Mouse (Mus musculus) right cerebral cortex, postnatal 4 days (tissue): ENCODE measurements around the gene Rab11fip5.
A peak's percentile ranks its signal among the peaks of the same experiment; 100 is the strongest.

ENCODE experiments used
- DNase-seq: peaks from one replicate; pipeline ENCODE4 v3.0.0-alpha.2; 2022

Rab11fip5 gene

DNA sequence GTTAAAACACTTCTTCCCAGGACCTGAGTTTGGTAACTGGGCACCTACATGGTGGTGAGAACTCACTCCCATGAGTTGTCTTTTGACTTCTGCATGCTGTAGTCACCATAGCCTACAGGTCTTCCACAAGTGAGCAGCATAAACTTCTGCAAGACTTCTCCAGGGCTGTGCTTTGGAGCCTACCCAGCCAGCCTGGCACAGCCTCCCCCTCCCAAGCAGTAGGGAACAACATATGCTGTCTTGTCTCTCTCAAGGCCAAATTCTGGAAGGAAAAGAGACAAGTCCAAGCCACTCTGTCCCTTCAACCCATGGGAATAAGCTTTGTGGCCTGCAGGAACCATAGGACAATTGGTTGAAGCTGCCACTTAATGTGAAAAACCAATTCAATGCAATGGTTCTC, 29.5 kb downstream of the Rab11fip5 start:
- no peak for DNase-seq

DNA sequence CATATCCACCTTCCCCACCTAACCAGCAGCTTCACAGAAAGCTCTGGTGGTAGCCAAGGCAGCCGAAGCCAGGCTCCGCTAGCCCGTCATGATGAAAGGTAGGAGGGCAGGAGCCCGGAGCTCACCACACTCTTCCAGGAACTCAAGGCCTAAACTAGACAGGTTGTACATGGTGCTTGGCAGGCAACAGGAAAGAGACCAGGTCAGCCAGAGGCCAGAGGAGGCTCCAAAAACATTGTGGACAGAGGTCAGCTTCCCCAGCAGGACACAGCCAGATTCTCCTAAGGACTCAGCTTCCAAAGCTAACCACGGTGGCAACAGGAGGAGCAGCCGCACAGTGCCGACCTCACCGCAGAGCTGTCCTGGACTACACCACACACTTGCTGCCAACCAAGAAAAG, 31.4 kb downstream of the Rab11fip5 start:
- DNase-seq, result no peak

DNA sequence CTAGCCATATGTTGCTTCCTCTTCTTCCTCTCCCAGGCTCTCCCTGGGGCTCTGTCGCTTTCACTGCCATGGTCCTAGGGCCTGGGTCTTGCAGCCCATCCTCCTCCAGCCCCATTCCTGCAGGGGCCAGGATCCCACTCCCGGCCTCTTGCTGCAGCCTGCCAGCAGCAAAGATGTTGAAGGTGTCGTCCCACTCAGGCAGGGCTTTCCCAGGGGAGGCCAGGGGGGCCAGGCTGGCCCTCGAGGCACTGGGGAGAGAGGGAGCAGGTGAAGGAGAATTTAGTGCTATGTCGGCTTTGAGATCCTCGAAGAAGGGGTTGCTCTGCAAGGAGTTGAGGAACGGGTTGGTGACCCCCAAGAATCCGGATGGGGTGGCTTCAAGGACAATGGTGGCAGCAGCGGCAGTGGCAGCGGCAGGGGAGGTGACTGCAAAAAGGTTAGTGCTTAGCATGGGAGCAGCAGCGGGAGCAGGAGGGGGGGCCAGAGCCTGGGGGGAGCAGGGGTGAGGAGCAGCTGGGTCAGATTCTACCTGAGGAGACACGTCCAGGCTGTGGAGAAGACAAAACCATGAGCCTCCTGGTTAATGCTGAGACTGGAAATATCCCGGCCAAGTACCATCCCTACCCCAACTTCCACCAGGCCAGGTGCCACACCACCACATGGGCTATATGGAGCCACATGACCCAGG, 32.5 kb downstream of the Rab11fip5 start:
- DNase-seq, result no peak

DNA sequence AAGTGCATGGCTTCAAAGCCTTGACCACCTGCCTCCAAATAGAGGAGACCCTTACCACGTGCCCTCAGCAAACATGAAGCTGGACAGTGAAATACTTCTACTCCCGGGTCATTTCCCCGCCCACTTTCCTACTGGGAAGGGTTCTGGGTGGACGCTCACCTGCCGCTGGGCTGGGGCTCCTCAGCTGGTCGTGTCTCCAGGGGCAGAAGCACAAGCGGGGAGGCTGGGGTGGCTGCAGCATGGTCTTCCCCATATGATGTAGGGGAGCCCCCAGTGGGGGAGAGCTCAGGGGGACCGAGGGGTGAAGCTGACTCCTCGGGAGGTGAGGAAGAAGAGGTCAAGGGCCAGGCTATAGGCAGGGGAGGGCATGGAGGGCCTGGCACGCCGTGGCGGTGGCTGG, 34.2 kb downstream of the Rab11fip5 start:
- DNase-seq, result no peak

DNA sequence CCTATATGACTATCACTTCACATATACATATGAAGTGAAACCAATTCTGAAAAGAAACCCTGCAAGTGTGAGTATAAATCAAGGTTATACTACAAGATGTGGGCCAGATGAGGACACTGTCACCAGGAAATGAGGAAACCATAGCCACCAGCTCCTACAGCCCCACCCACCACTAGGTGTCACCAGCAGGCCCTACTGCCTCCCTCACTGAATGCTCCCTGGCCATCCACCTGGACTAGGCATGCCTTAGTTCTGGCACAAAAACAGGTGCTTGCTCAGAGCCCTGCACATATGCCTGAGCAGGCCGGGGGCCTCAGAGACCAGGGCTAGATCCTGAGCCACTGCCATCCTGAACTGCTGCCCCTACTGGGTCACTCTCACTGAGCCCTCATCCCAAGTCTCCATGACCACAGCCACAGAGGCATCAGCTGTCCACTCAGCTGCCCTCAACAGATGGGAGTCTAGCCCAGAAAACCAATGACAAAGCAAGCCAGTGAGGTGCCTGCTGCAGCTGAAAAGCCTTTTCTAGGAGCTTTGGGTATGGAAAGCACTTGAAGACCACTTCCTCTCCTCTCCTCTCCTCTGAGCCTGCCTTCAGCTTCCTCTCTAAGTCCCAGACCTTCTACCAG, 35.0 kb downstream of the Rab11fip5 start:
- DNase-seq, result peak; percentile 32

DNA sequence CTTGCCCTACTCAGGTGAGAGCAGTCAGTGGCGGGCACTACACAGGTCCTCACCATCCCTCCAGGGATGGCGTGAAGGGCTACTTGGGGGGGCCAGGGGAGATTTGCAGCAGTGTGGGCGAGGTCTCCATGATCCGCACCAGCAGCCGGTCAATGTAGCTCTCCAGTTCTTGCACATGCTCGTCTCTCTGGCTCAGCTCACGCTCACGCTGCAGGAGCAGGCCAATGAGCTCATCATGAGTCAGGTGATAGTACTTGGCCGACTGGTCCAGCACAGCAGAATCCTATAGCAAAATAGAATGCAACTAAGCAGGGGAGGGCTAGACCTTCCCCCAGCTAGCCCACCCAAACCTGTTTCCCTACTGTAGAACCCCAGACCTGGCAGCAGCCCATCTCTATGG, 37.5 kb downstream of the Rab11fip5 start:
- no peak for DNase-seq

DNA sequence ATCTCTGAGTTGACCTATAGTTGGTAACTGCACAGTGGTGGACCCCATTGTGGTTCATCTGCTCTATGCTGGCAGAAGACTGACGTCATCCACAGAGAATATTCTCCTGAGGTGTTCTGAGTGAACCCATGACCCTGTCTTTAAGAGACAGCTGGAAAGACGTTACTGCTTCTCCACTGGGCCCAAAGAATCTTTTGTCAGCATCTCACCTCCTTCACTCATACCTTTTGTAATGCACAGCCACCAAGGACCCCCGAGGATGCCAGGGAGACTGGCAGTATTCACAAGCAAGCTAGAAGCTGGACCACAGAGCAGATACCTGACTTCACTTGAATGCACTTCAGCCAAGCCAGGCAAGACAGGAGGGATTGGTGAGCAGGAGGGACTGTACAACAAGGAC, 39.1 kb downstream of the Rab11fip5 start:
- DNase-seq, result no peak

DNA sequence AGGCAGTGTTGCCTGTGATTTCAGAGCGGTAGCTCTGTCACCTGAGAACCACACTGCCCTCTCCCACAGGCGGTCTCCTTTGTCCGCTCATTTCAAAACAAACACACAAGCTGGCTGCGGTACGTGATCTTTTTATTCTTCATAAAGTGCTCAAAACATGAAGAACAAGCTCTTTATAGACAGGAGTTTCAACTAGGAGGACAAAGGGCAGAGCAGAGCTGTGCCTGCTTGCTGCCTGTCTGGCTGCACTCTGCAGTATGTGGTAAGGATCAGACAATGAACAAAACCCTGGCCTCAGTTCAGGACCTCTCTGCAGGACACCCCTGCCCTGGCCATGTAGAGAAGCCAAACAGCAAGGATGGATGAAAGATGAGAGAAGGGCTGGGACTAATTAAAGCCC, 39.6 kb downstream of the Rab11fip5 start:
- no peak for DNase-seq

DNA sequence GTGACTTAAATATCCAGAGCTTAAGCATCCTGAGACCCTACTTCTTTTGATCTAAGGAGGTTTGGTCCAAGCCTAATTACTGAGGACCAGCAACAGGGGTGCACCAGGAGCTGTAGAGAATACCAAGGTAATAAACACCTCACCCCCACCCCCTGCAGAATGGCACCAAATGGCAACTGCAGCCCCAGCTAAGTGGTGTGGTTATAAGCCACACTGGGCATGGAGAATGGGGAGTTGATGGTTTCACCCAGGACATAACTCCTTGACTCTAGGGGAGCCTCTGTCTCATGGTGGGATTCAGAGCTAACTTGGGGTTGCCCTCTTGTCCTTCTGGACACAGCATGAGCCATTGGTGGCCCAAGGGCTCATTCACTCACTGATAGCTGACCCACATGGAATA, 40.2 kb downstream of the Rab11fip5 start:
- DNase-seq, result no peak

DNA sequence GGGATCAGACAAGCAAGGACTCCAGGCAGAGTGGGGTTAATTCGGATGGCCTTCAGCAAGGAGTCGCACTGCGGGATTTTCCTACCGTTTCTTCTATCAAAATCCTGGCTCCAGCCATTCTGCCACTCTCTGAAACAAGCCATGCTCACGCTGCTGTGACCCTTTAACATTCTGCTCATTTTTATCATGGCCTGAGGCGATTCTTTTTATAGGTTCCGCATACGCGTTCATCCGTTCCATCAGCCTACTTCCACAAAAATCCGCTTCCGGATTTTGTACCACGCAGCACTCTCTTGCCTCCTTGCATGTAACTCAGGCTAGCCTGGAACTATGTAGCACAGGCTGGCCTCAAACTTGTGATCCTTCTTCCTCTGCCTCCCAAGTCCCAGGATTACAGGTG, 40.7 kb downstream of the Rab11fip5 start:
- peak; percentile 33 for DNase-seq

DNA sequence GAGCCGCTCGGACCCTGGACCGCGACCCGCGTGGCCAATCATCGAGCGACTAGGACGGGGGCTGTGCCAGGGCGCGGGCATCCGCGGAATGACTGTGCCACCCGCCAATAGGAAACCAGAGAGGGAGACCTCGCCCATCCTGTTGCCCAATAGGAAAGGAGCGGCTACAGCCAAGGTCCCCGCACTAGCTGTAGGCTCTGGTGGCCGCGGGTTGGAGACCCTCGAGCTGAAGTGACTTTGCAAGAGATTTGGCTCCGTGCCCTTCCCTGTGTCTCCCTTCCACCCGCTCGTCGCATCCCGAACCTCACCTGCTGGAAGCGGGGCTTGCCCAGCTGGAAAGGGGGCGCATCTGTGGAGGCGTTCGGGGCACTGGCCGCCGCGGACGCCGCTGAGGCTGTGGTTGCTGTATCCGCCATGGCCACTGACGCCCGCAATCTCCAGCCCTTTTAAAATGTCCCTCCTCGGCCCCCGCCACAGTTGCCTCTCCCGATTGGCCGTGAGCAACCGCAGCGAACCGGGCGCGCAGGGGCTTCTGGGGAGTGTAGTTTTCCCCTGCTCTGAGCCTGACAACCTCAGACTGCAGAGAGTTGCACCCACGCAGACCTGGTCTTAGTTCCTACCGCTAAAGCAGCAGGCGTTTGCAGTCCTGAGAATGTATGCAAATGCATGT, 41.3 kb downstream of the Rab11fip5 start, which contains the start of gene Sfxn5:
Gene Sfxn5, minus strand, starts transcription at position 423 of the 670 bp plus-strand sequence.
- DNase-seq, result peak; percentile 95

DNA sequence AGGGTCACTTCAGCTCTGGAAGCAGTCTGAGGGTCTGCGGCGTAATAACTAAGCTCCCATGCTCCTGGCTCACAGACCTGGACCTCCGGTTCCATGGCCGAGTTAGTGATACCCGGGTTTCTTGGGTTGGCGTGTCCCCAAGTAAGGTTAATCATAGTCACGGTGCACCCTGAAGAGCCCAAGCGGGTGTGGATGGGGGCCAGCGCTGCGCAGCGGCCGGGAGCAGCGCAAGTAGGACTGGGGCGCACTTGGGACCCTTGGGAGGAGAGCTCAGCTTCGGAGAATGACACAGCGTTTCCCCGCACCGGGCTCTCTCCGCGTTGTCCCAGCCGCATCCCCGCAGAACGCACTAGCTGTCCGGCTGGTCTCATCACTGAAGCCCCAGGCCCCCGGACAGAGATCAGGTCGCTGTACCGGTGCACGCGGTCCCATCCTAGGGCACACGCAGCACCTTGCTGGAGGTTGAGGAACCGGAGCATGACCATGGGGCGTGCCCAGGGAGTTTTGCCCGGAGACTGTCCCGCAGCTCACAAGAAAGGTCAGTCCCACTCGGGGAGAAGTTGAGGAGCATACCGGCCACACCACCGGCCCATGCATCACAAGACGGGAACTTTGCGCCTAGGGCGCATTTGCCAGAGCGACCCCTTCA, 42.0 kb downstream of the Rab11fip5 start:
- no peak for DNase-seq

DNA sequence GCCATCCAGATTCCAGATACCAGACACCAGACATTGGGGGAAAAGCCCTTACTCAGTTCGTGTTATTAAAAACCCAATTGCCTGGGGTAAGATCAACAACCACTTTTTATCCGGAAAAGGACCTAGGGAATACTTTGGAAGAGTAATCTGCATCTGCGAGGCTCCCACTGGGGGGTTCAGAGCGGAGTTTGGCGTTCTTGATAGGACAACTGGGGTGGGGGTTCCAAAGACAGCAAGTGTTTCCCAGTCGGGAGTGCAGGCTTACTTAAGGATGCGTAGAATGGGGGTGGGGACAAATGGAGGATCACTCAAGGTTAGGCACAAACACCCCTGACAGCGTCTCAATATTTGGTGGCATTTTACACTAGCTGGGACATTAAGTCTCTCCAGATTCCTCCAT, 42.7 kb downstream of the Rab11fip5 start:
- DNase-seq, result no peak

DNA sequence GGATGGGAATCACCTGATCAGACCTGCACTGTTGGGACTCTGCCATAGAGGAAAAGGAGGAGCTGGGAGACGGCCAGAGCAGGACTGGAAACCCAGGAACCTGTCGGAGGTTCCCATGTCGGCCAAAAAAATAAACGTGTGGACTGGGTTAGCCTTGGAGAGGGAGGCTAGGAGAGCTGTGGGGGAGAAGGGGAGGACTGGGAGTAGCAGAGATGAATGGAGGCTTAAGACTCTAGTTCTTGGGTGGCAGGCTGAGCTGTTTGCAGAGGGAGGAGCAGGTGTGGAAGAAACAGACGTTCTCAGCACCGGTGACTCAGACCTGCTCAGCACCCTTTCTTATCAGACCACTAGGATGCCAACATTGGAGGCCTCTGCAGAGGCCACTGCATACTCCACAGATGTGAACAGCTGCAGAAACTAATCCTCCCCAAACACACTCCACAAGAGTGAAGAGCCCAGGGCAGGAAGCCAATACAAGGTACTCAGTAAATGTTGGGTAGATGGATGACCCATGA, 43.2 kb downstream of the Rab11fip5 start:
- no peak for DNase-seq

DNA sequence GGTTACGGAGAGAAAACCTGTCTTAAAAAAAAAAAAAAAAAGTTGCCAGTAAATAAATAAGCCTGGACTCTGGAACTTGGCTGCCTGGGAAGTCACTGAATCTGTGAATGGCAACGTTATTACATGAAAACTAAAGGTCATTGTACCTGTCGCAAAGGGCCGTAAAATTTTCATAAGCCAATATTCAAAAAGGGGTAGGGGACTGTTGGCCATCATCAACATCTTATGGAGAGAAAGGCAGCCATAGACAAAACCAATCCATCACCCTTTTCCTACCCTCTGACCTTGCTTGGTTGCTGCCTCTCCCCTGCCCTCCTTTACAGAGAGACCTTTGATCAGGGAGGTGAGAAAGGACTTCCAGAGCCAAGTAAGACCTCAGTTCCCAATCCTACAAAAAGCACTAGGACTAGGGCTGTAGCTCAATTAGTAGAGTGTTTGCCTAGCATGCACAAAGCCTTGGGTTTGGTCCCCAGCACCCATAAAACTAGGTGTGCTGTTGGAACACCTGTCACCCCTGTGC, 44.7 kb downstream of the Rab11fip5 start:
- DNase-seq, result no peak

DNA sequence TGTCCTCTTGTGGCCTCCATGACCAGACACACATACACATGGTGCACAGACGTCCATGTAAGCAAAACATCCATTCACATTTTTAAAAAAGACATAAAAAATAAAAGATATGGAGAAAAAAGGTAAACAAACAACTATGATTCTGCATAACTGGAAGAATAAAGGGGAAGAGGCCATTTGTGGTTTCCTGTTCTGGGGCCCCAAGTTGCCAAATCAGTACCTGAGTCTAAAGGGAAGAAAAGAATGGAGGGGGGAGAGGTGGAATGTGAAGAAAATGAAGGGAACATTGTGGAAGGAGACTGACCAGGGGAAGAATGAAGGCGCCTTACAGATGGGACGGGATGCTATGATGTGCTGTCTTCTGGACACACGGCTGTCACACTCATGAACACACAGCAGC, 47.9 kb downstream of the Rab11fip5 start:
- DNase-seq, result no peak

DNA sequence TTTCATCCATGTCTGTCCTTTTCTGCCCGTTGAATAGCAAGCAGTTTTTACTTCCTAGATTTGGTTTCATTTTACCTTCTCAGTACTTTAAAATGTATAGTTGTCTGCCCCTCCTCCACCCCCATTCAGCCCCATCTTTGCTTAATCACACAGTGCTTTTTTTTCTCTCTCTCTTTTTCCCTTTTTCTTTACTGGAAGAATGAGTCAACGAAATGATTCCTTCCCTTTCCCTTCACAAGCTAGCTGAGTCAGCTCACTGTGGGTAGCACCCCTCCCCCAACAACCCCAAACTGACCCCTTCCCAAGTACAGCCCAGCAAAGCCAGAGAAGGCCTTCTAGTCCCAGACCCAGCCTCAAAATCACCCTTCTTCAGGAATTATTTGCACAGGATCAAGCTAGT, 49.3 kb downstream of the Rab11fip5 start:
- DNase-seq, result no peak

DNA sequence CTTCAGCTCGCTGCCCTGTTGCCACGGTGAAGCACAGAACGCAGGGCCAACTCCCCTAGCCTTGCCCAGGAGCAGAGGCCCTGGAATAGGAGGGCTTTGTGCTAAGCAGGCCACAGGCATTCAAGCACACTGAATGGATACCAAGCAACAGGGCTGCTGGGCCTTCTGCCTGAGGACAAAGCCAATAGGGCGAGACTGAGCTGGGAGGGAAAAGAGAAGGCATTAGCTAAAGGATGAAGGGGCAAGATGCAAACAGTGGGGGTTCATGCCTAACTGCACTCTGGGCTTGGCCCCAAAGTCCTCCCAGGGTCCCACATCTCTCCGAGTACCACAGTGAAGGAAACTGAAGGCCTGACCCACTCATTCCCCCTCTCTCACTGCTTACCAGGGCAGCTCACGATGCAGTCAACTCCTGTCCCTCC, 54.0 kb downstream of the Rab11fip5 start:
- peak; percentile 38 for DNase-seq

DNA sequence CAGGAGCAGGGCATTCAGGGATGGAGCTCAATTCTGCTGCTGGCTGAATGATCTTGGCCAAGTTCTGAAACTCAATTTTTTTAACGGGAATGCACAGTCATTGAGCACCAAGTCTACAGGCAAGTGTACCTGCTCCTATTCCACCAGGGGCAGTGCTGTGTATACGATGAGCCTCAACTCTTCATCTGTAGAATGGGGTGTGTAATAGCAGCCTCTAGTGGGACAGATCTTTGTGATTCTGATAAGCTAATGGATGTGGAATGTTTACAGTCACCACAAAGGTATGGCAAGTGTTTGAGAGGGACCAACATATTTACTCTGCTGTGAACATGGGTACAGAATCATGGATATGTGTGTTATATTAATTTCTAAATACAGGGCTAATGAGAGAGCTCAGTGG, 58.2 kb downstream of the Rab11fip5 start:
- no peak for DNase-seq

DNA sequence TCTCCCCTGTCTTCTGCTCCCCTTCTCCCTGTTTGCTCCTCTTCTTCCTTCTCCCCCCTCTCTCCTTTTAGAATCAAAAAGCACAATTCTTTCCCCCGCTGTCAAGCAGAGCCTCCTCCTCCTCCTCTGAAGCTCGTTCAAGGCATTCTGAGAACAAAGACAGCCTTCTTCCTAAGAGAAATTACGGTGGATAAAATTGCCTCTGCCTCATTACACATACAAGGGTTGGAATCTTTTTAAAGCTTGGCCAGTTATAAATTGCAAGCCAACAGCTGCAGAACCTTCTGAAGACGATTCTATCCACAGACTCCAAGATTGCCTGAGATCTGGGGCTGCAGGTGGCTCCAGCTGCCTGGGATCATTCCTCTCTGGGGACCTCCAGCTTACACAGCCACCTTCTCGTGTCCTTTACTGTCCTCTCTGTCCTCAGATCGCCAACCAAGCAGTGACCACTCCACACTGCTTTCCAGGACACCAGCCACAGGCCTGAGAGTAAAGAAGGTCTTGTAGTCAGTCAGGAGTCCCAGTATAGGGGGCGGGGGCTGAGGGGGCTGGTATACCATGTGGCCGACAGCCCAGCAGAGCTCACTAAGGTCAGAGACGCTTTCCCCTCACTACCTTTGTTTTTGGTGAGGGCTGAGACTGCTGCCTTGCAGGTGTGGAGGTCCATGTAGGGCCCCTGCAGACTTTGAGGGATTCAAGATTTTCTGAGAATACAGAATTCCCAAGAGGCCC, 60.2 kb downstream of the Rab11fip5 start:
- DNase-seq, result no peak

DNA sequence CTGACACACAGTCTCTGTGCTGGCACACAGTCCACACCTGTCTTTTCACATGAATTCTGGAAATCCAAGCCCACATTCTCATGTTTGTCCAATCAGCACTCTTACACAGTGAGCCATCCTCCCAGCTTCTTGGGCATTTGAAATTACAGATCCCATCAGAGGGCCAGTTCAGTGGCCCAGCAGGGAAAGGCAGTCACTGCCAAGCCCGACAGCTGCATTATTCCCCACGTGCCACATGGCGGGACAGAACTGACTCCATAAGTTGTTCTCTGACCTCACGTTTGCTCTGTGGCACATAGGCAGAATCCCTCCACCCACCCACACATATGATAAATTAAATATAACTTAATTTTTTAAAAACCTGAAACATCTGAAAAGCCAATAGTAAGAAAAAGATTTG, 66.5 kb downstream of the Rab11fip5 start:
- no peak for DNase-seq

DNA sequence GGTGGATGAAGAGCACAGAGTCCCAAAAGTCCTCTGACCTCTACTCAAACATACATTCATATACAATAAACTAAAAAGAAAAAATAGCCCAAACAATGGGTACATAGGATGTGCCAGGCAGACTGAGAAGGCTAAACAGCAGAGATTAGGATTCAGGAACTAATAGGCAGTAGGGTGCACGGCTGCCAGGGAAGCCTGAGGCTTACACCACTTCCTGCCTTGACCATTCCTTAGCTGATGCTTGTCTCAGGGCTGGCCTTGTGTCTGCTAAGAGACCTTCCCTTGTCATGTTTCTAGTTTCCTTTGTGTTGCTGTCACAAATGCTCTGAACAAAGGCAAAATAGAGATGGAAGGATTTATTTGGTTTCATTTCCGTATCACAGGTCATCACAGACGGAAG, 68.1 kb downstream of the Rab11fip5 start:
- DNase-seq, result no peak

DNA sequence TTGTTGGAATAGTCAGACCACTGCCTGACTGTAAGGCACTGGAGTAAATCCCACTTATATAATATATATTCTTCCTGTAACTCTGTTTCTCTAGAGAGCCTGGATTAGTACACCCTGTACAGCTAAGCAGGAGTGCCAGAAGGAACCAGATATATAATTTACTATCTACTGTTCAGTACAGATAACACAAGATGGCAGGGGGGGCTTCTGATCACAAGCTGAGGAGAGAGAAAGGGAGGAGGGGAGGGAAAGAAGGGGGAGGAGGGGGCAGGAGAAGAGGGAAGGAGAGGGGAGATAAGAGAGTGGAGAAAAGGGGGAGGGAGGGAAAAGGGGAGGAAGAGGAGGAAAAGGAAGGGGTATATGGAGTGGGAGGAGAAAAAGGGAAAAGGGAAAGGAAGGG, 68.6 kb downstream of the Rab11fip5 start:
- DNase-seq, result no peak
